Mouse (Mus musculus): ENCODE measurements around the gene Zcchc7.

DNA sequence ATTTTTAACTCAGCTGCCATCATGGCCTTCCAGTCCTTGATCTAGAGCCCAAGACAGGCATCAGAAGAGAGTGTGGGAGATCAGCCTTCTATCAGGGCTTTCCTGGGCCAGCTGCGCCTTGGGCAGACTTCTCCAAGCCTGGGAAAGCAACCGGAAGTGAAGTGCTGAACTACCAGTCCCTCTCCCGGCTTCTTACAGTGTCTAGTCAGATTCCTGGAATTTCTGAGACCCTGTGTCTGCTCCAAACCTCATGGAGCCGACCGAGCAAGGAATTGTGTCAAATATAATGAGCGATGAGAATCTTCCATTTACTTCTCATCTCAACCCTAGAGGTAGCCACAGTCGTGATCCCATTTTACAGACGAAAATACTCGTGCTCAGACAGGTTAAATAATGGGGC, 203.1 kb downstream of the Zcchc7 start:
- TF ChIP-seq POLR2A (IDR thresholded peaks at IDR 0.05; ENCODE audit: borderline replicate concordance, low read depth, low read length), result no peak
- no peak for TF ChIP-seq CTCF (IDR thresholded peaks at IDR 0.05; ENCODE audit: low read depth, low read length)
